Mouse (Mus musculus) midbrain, embryonic 15.5 days (tissue): Measurements from ENCODE around the gene 1700061G19Rik. TPM values are rescaled to one million over a fixed set of nuclear protein-coding genes. Genes with fewer than 3 reads are reported as not detected.

ENCODE experiments used
- ATAC-seq: fragments of 200-750 bp; cut with Nextera tagmentation; replicated peaks from 2 replicates; pipeline ENCODE4 v1.8.0; 2017; ENCODE audit warnings: moderate TSS enrichment
- H3K27ac ChIP-seq: fragments of 300-500 bp; sonication (generic); 2 replicates; pipeline ENCODE4 v1.5.1; 2015; ENCODE audit warnings: mild to moderate bottlenecking, inconsistent platforms
- H3K27me3 ChIP-seq: fragments of 300-500 bp; sonication (generic); replicated peaks from 2 replicates; pipeline ENCODE4 v1.6.1; 2015; ENCODE audit warnings: inconsistent platforms
- H3K36me3 ChIP-seq: fragments of 300-500 bp; sonication (generic); replicated peaks from 2 replicates; pipeline ENCODE4 v1.6.1; 2015; ENCODE audit warnings: inconsistent platforms
- H3K4me1 ChIP-seq: fragments of 300-500 bp; sonication (generic); 2 replicates; pipeline ENCODE4 v1.6.1; 2015; ENCODE audit warnings: inconsistent platforms
- H3K4me2 ChIP-seq: fragments of 300-500 bp; sonication (generic); 2 replicates; pipeline ENCODE4 v1.6.1; 2015; ENCODE audit warnings: inconsistent platforms, mild to moderate bottlenecking, moderate library complexity
- H3K4me3 ChIP-seq: fragments of 300-500 bp; sonication (generic); 2 replicates; pipeline ENCODE4 v1.5.1; 2015; ENCODE audit warnings: mild to moderate bottlenecking, inconsistent platforms
- H3K9ac ChIP-seq: fragments of 300-500 bp; sonication (generic); 2 replicates; pipeline ENCODE4 v1.6.1; 2015; ENCODE audit warnings: mild to moderate bottlenecking, inconsistent platforms
- H3K9me3 ChIP-seq: fragments of 300-500 bp; sonication (generic); 2 replicates; pipeline ENCODE4 v1.6.1; 2016; ENCODE audit warnings: inconsistent platforms
- WGBS: fragments of 180-500 bp; shearing (Covaris S2); methylation state at CpG from one replicate; pipeline ENCODE4 v1.1.7; 2015; ENCODE audit warnings: mixed read lengths; 5-methylcytosine and 5-hydroxymethylcytosine counted together
- polyA plus RNA-seq: library from polyadenylated mRNA; unstranded; fragments of >200 nt; fragmentation: Nextera tagmentation; extraction: Ambion mirVana; gene quantifications from 2 replicates; pipeline ENCODE4 v1.2.1, GENCODE M21; 2015

Gene 1700061G19Rik
- polyA plus RNA-seq, 1 experiment from 2014 or later = 0.37 TPM

DNA sequence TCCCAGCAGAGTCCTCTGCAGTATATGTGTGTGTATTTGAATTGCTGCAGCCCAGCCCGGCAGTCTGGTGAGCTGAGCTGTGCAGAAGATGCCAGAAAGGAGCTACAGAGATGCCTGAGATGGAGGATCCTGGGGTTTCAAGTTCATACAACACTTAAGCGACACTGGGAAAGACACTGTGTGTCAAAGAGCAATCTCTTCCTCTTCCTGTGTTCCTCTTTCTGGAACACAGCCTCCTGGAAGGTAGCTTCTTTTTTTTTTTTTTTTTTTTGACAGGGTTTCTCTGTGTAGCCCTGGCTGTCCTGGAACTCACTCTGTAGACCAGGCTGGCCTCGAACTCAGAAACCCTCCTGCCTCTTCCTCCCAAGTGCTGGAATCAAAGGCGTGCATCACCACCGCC is 26.5 kb upstream of the 1700061G19Rik start:
- Histone ChIP-seq H3K4me2 (no peak overlapping the region), H3K36me3 (no peaks in the 10 kb centered on the region), H3K4me3 (no peak overlapping the region), H3K27me3 (no peaks in the 10 kb centered on the region), H3K27ac (no peak overlapping the region), H3K9ac (no peak overlapping the region), H3K4me1 (no peaks in the 10 kb centered on the region), H3K9me3 (no peaks in the 10 kb centered on the region)
- 88% methylated on average over 5 of the region's 5 CpGs for WGBS
- no peak for ATAC-seq

DNA sequence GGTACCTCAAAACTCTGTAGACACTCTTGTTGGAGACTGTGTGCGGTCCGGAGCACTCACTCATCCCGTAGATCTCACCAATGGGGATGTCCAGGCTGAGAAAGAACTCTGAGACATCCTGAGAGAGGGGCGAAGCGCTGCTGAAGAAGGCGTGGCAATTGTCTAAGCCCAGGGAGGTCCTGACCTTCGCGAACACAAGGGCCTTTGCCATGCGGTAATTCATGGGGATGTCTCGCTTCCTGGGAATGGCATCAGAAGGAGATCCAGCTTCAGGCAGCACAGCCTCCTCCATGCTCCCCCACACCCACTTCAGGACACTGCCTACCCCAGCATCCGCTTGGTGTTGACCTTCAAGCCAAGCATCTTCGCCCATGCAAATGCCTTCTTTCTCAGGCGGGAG is 25.6 kb upstream of the 1700061G19Rik start:
- H3K36me3 ChIP-seq = no peaks in the 10 kb centered on the region
- no peak for ATAC-seq
- 80% methylated on average over 13 of the region's 13 CpGs for WGBS
- H3K27ac ChIP-seq = no peak overlapping the region
- no peak overlapping the region for H3K9ac ChIP-seq
- H3K4me3 ChIP-seq = no peak overlapping the region
- H3K27me3 ChIP-seq = no peaks in the 10 kb centered on the region
- no peak overlapping the region for H3K4me2 ChIP-seq
- H3K4me1 ChIP-seq = no peaks in the 10 kb centered on the region
- no peaks in the 10 kb centered on the region for H3K9me3 ChIP-seq

DNA sequence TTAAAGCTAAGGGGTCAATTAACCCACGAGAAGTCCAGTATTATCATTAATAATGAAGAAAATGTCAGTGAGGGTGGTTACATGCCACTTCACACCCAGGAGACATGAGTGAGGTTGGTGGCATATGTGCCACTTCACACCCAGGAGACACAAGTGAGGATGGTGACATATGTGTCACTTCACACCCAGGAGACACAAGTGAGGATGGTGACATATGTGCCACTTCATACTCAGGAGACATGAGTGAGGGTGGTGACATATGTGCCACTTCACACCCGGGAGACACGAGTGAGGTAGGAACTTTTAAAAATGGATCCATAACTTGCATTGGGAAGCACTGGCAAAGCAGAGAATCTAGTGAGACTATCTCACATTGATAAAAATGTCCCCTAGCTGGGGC is 24.1 kb upstream of the 1700061G19Rik start:
- ATAC-seq = no peak
- Histone ChIP-seq H3K9ac (no peak overlapping the region), H3K4me1 (no peaks in the 10 kb centered on the region), H3K9me3 (no peaks in the 10 kb centered on the region), H3K36me3 (no peaks in the 10 kb centered on the region), H3K4me2 (no peak overlapping the region), H3K4me3 (no peak overlapping the region), H3K27me3 (no peaks in the 10 kb centered on the region), H3K27ac (no peak overlapping the region)
- WGBS = 76% methylated on average over 3 of the region's 3 CpGs

DNA sequence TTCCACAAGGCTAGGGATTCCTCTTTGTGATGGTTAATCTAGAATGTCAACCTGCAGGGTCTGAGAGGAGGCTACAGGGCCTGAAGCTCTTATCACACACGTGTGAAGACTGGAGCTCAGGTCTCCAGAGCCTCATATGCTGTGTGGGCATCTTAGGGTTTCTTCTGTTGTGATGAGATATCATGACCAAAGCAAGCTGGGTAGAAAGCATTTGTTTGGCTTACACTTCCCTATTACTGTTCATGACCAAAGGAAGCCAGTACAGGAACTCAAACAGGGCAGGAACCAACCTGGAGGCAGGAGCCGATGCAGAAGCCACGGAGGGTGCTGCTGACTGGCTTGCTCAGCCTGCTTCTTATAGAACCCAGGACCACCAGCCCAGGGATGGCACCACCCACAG is 19.9 kb upstream of the 1700061G19Rik start:
- ATAC-seq = no peak
- Histone ChIP-seq H3K4me2 (no peak overlapping the region), H3K9me3 (no peaks in the 10 kb centered on the region), H3K4me1 (no peaks in the 10 kb centered on the region), H3K36me3 (no peaks in the 10 kb centered on the region), H3K27me3 (no peaks in the 10 kb centered on the region), H3K4me3 (no peak overlapping the region), H3K27ac (no peak overlapping the region), H3K9ac (no peak overlapping the region)
- 85% methylated on average over 3 of the region's 3 CpGs for WGBS

DNA sequence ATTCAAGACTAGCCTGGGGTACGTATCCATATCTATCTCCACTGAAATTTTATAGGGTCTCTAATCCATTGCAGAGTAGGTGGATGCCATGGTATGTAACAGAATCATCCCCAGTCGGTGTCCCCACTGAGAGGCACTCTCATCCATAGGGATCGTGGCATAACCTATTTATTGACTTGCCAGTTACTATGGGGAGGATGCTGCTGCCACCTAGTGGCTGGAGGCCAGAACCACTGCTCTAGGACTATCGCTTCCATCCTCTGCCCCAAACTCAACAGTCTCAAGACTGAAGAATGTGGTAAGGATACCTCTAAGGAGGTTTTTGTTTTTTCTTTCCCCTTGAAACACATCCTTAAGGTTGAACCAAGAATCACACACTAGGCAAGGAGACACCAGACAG is 17.1 kb upstream of the 1700061G19Rik start:
- no peaks in the 10 kb centered on the region for H3K36me3 ChIP-seq
- 43% methylated on average over 4 of the region's 4 CpGs for WGBS
- H3K27ac ChIP-seq = no peak overlapping the region
- no peaks in the 10 kb centered on the region for H3K9me3 ChIP-seq
- no peak for ATAC-seq
- H3K4me1 ChIP-seq = no peaks in the 10 kb centered on the region
- H3K4me2 ChIP-seq = no peak overlapping the region
- H3K4me3 ChIP-seq = no peak overlapping the region
- no peaks in the 10 kb centered on the region for H3K27me3 ChIP-seq
- H3K9ac ChIP-seq = no peak overlapping the region

DNA sequence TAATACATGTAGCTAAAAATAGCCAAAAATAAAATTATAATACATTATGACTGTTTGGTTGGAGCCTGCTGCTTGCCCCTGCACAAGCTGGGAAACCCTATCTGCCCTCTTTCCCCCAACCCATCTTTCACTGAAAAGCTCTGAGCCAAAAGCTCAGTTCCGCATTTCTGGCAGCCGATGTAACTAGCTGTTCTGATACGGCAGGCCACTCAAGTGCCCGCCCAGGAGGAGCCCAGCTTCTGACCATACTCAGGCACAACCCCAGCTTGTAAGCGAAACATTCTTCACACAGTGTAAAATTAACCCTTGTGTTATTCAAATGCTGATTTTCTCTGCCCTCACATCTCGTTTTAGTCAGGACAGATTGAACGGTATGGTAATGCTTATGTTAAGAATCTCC is 16.4 kb upstream of the 1700061G19Rik start:
- no peak for ATAC-seq
- H3K27me3 ChIP-seq = no peaks in the 10 kb centered on the region
- H3K4me2 ChIP-seq = no peak overlapping the region
- H3K36me3 ChIP-seq = no peaks in the 10 kb centered on the region
- no peaks in the 10 kb centered on the region for H3K4me1 ChIP-seq
- H3K9ac ChIP-seq = no peak overlapping the region
- H3K9me3 ChIP-seq = no peaks in the 10 kb centered on the region
- WGBS = 48% methylated on average over 7 of the region's 7 CpGs
- H3K27ac ChIP-seq = no peak overlapping the region
- H3K4me3 ChIP-seq = no peak overlapping the region

DNA sequence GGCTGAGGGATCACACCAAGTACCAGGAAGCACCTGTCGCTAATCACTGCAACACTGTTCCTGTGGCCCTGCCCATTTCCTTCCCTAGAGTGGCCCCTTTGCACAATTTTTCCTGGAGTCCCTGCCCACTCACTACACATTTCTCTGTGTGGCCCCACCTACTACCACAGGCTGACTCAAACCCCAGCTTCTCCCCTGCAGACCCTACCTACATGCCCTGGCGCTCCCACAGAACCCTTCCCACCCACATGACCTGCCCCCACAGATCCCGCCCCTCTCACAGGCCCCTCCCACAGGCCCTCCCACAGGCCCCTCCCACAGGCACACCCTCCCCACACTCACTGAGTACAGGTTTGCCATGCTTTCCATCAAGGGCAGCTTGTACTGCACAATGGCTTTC is 14.1 kb upstream of the 1700061G19Rik start:
- Histone ChIP-seq H3K4me2 (no peak overlapping the region), H3K4me3 (no peak overlapping the region), H3K27ac (no peak overlapping the region), H3K27me3 (no peaks in the 10 kb centered on the region), H3K36me3 (no peaks in the 10 kb centered on the region), H3K9me3 (no peaks in the 10 kb centered on the region), H3K4me1 (no peaks in the 10 kb centered on the region), H3K9ac (no peak overlapping the region)
- no peak for ATAC-seq
- 63% methylated on average over 3 of the region's 3 CpGs for WGBS

DNA sequence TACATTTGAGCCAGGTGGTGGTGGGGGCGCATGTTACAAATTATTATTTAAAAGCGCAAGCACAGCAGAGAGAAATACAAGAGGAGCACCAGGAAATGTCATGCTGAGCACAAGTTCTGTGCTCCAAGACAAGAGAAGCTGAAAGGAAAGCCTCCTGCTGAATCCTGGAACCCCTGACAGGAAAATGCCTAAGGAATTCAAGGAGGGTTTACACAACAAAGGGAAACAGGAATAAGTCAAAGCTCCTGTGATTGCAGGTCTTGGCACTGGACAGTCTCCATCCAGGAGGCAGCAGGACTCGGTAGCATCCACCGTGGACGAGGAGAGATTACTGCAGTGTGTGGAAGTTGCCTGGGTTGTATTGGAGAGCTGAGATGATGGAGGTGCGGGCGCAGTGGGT is 9.2 kb upstream of the 1700061G19Rik start:
- Histone ChIP-seq H3K36me3 (no peaks in the 10 kb centered on the region), H3K27ac (no peak overlapping the region), H3K4me1 (no peaks in the 10 kb centered on the region), H3K9ac (no peak overlapping the region), H3K27me3 (no peaks in the 10 kb centered on the region), H3K9me3 (no peaks in the 10 kb centered on the region; the same call in 1 of the 2 replicates), H3K4me3 (no peak overlapping the region), H3K4me2 (no peak overlapping the region)
- no peak for ATAC-seq
- 75% methylated on average over 7 of the region's 7 CpGs for WGBS

DNA sequence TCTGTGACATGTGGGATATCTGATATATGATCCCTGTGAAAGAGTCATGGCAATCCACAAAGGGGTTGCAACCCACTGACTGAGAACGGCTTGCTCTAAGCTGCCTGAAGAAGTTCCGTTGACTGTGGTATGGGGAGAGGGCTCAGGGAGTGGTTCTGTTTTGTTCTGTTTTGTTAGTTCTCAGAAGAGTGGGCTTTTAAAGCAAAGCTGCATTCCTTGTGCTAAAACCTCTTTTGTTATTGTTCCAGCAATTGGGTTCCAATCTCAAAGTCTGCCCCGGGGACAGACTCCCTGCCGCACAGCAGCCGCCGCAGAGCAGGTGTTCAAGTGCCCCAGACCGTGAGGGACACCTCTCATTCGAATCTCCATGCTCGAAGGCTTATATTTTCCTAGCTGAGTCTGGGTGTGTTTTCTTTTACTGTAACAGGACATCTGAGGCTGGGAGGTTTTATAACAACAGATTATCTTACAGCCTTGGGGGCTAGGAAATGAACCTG is 5.7 kb upstream of the 1700061G19Rik start:
- Histone ChIP-seq H3K36me3 (no peaks in the 10 kb centered on the region), H3K27me3 (no peaks in the 10 kb centered on the region), H3K4me1 (no peaks in the 10 kb centered on the region), H3K27ac (no peak overlapping the region), H3K4me2 (no peak overlapping the region), H3K4me3 (no peak overlapping the region), H3K9me3 (no peaks in the 10 kb centered on the region; the same call in 1 of the 2 replicates), H3K9ac (no peak overlapping the region)
- no peak for ATAC-seq
- 35% methylated on average over 9 of the region's 9 CpGs for WGBS

DNA sequence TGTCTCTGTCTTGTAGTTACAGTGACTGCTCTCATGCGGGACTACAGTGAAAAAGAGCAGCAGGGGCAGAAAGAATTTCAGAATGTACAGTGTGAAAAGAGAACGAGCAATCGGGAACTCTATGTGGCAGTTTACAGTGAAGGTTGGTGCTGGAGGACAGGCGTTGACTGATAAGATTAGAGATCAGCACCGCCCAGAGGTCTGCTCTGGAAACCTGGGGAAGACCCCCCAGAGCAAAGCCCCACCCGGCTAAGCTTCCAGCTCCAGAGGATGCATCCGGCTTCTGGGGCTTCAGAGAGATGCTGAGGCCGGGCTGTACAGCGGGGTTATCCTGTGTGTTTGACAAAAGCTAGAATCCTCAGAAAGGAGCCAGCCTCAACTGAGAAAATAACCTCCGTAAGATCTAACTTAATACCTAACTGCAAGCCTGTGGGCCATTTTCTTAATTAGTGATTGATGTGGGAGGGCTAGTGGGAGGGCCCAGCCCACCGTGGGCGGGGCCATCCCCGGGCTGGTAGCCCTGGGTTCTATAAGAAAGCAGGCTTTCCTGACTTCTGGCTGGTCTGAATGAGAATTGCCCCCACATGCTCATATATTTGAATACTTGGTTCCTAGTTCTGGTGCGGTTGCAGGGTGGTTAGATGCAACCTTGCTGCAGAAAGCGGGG is 4.9 kb upstream of the 1700061G19Rik start:
- no peak overlapping the region for H3K27ac ChIP-seq

DNA sequence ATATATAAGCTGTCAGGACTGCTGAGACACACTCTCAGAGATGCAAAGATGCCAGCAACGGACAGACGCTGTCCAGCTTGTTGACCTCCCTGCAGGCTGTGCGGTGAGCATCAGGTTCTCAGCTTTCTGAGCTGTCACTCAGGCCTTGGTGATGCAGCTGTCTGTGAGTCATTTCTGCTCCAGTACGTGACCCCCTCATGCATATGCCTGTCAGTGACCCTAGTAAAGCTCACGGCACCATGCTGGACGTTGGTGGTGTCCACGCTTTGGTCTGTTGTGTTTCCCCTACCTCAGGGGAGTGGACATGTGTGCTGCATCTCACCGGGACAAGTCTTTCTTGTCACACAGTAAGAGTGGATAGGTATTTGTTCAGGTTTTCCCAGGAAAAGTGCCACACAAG is 3.5 kb upstream of the 1700061G19Rik start:
- Histone ChIP-seq H3K36me3 (no peaks in the 10 kb centered on the region), H3K4me1 (no peaks in the 10 kb centered on the region), H3K4me2 (no peak overlapping the region), H3K9me3 (no peaks in the 10 kb centered on the region), H3K27me3 (no peaks in the 10 kb centered on the region), H3K4me3 (no peak overlapping the region), H3K9ac (no peak overlapping the region), H3K27ac (no peak overlapping the region)
- 78% methylated on average over 8 of the region's 8 CpGs for WGBS
- no peak for ATAC-seq

More for the DNA sequence above, 4.9 kb upstream of the 1700061G19Rik start:
- Histone ChIP-seq H3K4me2 (no peak overlapping the region), H3K9ac (no peak overlapping the region), H3K4me3 (no peak overlapping the region), H3K27me3 (no peaks in the 10 kb centered on the region), H3K4me1 (no peaks in the 10 kb centered on the region), H3K9me3 (no peaks in the 10 kb centered on the region; the same call in 1 of the 2 replicates), H3K36me3 (no peaks in the 10 kb centered on the region)
- WGBS = 75% methylated on average over 15 of the region's 15 CpGs
- ATAC-seq = no peak

DNA sequence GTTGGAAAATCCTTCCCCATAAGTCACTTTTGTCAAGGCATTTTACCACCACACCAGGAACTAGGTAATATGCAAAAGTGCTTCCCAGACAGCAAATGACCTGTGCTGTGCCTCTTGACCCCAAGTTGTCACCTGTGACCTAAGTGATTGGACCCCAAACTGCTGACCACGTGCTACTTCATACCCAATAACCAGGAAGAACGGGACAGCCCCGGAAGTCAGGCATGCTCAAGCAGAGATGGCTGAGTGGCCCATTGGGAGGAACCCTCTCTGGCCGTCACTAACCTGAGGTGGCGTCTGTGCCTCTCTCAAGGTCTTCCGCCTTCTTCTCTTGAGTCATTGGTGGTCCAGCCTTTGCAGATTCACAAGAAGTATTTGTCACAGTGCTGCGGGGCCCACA is 2.8 kb upstream of the 1700061G19Rik start:
- Histone ChIP-seq H3K4me1 (no peaks in the 10 kb centered on the region), H3K9me3 (no peaks in the 10 kb centered on the region), H3K4me2 (no peak overlapping the region), H3K9ac (no peak overlapping the region), H3K27ac (no peak overlapping the region), H3K4me3 (no peak overlapping the region), H3K36me3 (no peaks in the 10 kb centered on the region), H3K27me3 (no peaks in the 10 kb centered on the region)
- no peak for ATAC-seq
- WGBS = 81% methylated on average over 7 of the region's 7 CpGs

DNA sequence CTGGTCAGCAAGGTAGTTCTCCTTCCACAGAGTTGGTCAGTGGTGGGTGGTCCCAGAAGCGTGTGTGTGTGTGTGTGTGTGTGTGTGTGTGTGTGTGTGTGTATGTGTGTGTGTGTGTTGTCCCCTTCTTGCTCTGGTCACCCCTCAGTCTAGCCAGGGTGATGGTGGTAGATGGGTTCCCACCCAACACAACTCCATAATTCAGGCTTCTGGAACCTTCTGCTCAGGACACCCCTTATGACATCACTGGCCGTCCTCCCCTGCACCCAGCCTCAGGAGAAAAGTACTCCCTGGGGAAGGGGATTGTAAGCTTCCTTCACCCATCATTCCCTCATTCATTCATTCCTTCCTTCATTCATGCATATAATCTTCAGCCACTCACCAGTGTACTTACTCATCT is 1.0 kb upstream of the 1700061G19Rik start, which contains the start of gene Acsbg2:
Gene Acsbg2, minus strand, starts transcription at position 211 of the 400 bp plus-strand sequence.
- 93% methylated on average over 2 of the region's 2 CpGs for WGBS
- H3K4me3 ChIP-seq = no peak within 1 kb of the TSS
- H3K4me1 ChIP-seq = no peaks in the 10 kb centered on the region
- H3K36me3 ChIP-seq = no peaks in the 10 kb centered on the region
- no peak for ATAC-seq
- H3K9ac ChIP-seq = no peak within 1 kb of the TSS
- H3K4me2 ChIP-seq = no peak within 1 kb of the TSS
- H3K27me3 ChIP-seq = no peaks in the 10 kb centered on the region
- no peaks in the 10 kb centered on the region for H3K9me3 ChIP-seq
- H3K27ac ChIP-seq = no peak within 1 kb of the TSS
